Mouse (Mus musculus) MEL-GATA-1-ER (cell line): ENCODE data around the gene Reep6.

Experiments
- DNase-seq: peaks from one replicate; pipeline ENCODE4 v3.0.0-alpha.2; 2012; ENCODE audit warnings: low read depth; ENCODE audit errors: extremely low read depth

The Reep6 gene

DNA sequence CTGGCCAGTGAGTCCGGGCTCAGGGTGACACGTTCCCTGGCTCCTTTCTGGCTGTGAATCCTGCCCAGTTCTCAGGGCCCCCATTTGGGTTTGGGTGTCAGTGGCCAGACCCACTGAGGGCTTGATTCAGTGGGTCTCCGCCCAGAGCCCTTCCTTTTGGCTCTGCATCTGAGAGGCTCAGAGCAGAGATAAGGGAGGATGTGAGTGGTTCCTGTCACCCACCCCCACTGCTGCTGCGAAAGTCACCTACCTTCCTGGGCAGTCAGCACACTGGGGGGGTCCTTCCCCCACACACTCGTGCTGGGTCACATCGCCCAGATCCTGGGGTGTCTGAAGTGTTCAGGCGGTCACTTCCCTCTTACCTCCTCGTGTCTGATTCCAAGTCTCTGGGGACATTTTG, 23.0 kb downstream of the Reep6 start:
- DNase-seq, result no peak

DNA sequence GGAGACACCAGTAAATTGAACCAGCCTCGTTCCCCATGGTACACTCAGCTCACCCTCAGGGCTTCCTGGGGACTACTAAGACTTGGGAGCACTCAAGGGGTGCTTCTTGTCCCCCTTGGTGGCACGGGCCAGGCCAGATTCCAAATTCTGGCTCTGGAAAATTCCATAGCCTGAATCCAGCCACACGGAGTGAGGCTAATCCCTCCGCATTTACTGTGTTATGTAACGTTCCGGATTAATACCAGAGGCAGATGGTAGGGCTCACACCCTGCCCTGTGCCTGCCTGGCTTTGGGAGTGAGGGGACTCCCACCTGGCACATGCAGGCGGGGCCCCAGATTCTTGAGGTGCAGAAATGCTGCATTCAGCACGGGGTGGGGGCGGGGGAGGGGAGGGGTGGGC, 25.7 kb downstream of the Reep6 start:
- no peak for DNase-seq

DNA sequence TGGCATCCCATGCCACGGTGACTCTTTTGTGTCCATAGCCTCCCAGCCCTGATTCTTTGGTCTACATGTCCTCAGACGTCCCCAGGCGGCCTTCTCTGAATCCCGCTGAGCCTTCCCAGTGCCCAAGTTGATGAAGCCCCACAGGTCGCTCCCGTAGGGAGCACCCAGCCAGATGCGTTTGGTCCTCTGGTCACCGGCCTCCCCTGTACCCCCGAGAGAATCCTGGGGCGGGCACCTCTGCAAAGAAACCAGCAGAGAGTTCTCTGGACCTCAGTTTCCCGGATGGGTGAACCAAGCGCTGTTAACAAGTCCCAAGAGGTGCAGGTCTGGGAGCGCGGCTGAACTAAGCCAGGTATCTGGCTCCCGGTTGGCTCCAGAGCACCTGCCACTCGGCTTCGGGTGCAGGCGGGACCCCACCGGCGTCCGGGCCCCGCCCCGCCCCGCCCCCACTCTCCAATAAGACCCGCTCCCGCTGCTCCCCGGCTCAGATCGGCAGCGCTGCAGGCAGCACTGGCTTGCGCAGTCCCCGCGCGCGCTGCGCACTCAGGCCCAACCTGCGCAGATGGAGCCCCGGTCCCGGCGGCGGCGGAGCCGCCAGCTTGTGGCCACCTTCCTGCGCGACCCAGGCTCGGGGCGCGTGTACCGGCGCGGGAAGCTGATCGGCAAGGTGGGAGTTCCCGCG, 26.4 kb downstream of the Reep6 start, which contains the start of gene Plk5:
Gene Plk5, plus strand, starts transcription at position 459 of the 682 bp plus-strand sequence.
- DNase-seq, result no peak

DNA sequence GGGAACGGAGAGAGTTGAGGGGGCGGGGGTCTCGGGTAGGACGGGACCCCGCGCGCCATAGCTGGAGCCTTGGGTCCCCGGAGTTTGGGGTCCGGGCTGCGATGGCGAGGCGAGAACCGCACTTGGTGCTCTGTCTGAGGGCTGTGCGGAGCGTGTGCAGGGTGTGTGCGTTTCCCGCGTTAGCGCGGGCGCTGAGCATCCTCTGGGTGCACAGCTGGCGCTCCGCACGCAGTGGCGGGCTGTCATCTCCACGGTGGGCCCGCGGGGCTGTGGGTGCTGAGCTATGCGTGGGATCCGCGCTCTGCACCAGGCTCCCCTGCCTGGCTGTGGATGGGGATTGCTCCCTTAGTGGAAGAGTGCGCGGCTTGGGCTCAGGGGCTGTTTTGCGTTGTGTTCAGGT, 27.0 kb downstream of the Reep6 start:
- DNase-seq, result no peak

DNA sequence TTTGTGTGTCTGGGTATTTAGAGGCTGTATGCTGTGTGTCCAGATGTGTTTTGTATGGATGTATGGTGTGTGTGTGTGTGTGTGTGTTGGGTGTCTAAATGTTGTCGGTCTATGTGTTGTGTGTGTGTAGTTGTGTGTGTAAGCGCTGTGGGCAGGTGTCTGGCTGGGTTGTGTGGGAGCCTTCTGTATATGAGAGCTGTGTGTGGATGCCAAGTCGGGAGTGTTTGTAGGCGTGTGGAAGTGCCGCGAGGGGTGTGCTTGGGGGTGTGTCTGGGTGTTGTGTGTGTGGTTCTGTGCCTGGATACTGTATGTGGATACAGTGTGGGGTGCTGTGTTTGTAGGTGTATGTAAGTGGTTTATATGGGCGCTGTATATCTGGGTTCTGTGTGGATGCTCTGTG, 27.6 kb downstream of the Reep6 start:
- no peak for DNase-seq

DNA sequence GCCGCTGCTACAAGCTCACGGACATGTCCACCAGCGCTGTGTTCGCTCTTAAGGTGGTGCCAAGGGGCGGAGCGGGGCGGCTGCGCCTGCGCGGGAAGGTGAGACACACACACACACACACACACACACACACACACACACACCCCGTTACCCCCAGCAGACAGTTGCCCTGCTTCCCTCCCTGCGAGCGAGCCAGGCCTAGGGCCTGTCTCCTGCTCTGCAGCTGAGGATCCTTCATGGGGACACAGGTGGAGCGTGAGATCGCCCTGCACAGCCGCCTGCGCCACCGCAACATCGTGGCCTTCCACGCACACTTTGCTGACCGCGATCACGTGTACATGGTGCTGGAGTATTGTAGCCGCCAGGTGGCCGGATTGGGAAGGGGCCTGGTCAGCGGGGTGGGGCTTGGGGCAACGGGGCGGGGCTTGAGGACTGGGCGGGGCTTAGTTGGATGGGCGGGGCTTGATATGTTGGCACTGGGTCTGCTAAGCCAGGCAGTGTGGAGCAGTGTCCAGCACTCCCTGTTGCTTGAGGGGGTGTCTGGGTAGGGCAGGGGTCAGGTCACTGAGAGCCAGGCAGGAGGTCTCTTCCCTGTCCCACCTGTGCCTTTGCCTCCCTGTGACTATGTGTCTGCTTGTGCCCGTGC, 28.4 kb downstream of the Reep6 start:
- no peak for DNase-seq

DNA sequence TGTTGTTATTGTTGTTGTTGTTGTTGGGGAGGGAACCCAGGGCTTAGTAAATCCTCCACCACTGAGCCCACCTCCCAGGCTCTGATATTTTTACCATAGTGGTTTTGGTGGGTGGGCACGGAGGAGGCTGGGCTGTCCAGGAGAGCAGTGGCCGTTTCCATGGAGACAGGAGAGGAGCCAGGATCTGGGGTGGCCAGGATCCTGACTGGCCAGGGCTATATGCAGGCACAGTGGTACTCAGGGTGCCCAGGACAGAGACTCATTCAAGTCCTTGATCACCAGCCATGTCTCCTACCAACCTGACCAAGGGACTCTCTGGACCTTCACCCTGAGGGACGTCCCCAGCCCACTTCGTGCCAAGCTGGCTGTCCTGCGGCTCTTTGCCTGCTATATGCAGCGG, 34.0 kb downstream of the Reep6 start:
- DNase-seq, result no peak

DNA sequence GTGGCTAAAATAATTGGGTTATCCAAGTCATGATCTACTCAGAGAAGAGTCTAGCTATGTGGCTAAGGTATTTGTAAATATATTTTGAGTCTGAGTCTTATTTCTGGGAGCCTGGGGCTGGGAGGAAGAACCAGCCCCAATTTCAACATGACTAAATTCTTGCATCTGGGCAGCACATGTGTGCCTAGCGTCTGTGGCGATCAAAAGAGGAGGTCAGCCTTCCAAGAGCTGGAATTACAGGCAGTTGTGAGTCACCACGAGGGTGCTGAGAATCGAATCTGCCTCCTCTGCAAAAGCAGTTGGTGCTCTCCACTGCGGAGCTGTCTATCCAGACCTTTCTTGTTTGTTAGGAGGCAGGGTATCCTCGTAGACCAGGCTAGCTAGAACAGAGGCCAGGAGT, 36.0 kb downstream of the Reep6 start:
- DNase-seq, result no peak

DNA sequence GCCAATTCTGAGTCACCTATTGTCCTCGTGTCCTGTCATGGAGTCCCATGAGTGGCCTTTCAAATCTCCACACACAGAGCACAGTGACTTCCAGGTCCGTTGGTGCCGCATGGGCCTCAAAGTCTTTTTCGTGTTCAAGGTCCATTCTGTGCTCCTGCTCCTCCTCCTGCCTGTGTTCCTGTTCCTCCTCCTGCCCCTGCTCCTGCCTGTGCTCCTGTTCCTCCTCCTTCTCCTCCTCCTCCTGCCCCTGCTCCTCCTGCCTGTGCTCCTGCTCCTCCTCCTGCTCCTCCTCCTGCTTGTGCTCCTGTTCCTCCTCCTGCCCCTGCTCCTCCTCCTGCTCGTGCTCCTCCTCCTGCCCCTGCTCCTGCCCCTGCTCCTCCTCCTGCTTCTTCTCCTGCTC, 38.2 kb downstream of the Reep6 start:
- DNase-seq, result no peak

DNA sequence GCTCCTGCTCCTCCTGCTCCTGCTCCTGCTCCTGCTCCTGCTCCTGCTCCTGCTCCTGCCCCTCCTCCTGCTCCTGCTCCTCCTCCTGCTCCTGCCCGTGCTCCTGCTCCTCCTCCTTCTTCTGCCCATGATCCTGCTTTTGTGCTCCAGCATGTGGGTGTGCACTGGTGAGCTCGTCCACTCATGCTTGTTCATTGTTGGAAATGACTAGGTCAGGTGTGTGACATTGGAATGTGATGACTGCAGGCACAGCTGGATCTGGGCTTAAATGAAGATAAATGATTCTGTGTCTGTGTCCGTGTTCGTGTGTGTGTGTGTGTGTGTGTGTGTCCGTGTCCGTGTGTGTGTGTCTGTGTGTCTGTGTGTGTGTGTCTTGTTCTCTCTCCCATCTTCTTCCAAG, 38.6 kb downstream of the Reep6 start:
- DNase-seq, result no peak

DNA sequence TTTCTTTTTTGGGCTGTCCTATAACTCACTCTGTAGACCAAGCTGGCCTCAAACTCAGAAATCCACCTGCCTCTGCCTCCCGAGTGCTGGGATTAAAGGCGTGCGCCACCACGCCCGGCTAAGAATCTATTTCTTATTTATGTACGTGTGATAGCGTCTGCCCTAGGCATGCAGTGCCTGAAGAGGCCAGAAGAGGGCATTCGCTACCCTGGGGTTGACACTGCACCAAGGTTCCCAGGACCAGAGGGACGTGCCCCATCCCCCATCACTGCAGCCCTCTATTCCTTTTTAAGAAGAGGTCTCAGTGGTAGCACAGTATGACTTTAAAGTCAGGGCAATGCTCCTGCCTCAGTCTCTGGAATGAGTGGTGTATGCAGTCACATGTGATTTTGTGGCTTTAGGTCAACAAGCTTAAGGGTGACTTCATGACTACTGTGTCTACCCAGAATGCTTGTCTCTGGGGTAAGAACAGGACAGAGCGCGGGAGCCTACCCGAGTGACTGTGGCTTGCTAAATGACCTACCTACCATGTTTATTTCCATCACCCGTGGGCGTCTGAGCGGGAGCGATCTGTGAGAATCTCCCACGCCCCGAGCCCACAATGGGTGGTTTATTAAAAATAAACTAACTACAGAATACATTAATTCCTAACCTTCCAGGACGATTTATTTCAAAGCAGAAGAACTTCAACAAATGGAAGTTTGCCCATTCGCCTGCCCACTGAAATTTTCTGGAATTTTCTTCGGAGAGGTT, 40.4 kb downstream of the Reep6 start:
- no peak for DNase-seq

DNA sequence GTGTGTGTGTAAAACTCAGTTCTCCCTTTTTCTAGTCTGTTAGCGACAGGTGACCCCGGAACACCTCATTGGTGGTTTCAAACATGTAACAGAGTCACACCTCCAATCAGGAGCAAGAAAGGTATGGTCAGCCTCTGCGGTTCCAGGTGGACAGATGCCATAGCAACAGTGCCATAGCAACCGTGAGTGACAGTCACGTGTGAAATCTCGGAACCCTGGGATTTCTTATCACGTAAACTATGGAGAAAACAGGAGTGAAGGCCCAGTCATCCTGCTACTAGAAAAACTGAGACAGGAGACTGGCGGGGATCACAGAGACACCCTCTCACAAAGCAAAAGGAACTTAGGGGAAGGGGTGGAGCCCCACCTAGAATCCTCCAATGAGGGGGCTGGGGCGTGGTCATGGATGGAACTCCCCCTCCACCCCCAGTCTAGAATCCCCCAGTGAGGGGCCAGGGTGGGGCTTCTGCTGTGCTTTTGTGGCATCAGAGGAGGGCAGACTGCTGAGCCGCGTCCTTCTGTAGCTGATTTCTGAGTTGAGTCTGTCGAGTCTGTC, 41.7 kb downstream of the Reep6 start:
- peak; percentile 74 for DNase-seq

DNA sequence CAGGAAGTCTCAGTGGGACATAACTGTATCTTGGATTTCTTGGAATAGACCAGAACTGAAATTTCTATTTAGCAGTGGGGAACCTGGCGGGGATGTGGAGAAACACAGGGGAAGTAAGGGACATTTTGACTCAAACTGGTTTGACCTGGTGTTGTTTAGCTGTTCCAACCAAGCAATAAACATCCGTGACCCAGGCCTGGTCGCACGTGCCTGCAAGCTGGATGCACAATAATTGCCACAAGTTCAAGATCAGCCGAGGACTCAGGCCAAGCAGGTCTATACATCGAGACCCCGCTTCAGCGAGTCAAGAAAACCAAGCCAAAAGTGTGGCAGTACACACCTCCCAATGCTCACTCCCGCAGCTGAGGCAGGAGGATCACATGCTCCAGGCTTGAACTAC, 42.2 kb downstream of the Reep6 start:
- DNase-seq, result no peak

DNA sequence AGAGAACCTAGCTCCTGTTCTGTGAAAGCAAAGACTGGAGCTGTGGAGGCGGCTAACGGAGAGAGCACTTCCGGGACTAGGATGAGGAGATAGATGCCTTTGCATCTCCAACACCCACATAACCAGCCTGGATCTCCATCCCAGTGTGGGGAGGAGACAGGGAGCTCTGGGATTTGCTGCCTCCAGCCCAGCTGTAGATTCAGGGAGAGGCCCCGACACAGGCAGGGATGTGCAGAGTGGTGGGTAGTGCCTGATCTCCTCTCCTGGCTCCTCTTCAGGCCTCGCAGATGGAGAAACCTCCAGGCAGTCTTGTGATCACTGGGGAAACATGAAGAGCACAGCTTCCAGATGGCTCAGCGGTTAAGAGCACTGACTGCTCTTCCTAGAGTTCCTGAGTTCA, 43.0 kb downstream of the Reep6 start:
- DNase-seq, result no peak

DNA sequence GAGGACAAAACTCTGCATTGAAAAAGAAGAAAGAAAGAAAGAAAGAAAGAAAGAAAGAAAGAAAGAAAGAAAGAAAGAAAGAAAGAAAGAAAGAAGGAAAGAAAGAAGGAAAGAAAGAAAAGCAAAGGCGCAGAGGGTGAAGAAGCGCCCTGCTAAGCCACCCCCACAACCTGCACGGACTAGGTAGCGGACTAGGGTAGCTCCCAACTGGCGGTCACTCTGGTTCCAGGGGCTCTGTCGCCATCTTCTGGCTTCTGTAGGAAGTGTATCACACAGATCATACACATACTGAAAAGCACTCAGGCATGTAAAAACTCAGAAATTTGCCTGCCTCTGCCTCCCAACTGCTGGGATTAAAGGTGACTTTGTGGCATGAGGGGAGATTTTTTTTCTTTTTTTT, 44.3 kb downstream of the Reep6 start:
- peak; percentile 68 for DNase-seq

DNA sequence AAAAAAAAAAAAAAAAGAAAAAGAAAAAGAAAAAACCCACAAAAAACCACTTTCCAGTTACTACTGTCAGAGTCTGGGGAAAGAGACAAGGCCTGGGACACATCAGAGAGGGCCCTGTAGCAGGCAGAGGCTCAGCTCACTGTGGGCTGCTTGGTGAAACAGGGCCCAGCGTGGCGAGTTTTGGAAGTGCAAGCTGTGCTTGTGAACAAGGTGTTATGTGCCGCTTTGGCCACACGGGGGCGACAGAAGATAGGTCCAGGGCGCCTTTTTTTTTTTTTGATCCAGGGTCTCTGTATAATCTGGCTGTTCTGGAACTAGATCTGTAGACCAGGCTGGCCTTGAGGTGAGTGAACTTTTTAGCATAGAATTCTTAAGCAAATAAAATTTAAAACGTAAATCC, 46.4 kb downstream of the Reep6 start:
- DNase-seq, result peak; percentile 78

DNA sequence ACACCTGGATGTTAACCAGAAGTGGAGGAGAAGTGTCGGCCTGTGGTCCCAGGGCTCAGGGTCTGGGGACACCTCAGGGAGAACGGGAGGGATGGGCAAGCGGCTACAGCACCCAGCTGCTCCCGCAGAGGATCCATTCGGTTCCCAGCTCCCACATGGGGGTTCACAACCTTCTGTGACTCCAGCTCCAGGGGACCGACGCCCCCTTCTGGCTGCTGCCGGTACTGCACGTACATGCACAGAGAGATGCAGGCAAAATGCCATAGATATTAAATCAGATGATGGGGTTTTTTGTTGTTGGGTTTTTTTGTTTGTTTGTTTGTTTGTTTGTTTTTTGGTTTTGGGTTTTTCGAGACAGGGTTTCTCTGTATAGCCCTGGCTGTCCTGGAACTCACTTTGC, 48.0 kb downstream of the Reep6 start:
- no peak for DNase-seq

DNA sequence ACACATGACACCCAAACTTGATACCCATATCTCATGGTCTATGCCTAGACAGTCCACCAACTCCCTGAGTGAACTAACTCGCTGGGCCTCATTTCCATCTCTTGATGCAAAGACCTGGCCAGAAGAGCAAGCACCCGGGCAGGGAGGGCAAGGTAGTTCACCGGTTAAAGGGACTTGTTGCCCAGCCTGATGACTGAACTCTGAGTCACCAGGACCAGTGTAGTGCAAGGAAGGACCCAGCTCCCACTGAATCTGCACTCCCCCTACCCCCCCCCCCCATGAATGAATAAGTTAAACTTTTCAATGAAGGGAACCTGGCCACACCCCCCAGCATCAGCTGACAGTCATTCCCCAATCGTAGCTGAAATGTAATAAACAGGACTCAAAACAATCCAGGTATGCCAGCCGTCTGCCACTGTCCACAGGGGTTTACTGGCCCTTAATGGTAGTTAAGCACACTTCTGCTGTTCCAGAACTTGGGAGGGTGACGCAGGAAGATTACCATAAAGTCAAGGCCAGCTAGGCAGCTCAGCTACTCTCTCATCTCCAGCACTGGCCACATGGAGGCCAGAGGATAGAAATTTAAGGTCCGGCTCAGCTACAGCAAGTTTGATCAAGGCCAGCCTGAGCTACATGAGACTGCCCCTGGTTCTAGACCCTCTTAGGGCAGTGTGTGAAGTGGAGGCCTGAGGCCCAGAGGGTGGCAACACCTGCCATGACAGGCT, 53.0 kb downstream of the Reep6 start:
- DNase-seq, result no peak

DNA sequence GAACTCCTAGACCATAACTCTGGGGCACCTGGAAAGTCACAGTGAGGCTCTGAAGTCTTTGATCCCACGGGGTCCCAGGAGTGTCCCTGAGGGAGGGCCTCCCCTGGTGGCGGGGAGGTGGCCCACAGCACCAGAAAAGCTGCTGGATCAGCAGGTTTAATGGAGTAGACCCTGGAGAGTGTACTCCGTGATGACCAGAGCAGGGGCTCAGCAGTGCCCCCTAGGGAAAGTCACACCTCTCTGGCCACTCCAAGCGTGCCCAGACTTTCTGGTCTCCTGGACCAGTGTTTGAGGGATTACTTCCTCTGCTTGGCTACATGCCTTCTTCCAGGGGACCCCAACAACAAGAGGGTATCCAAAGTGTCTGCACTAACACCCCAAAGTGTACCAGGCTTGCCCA, 53.7 kb downstream of the Reep6 start:
- DNase-seq, result no peak

DNA sequence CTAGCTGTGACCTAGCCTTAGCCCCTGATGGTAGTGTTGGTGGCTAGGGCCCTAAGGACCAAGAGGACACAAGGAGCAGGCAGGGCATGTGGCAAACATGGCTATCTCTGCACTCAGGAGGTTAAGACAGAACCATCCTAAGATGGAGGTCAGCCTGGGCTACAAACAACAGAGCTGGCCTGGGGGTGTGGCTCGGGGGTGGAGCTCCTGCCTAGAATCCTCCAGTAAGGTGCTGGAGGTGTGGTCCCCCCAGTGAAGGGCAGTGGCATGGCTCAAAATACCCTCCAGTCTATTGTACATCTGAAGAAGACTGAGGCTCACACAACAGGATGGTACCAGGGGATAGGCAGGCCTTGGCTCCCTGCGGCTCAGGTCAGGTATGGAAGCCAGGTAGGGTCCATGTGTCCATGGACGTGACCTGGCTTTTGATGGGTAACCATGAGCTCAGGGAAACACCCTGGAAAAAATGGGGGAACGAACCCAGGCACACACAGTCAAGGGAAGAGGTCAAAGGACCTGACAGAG, 54.4 kb downstream of the Reep6 start:
- DNase-seq, result no peak

DNA sequence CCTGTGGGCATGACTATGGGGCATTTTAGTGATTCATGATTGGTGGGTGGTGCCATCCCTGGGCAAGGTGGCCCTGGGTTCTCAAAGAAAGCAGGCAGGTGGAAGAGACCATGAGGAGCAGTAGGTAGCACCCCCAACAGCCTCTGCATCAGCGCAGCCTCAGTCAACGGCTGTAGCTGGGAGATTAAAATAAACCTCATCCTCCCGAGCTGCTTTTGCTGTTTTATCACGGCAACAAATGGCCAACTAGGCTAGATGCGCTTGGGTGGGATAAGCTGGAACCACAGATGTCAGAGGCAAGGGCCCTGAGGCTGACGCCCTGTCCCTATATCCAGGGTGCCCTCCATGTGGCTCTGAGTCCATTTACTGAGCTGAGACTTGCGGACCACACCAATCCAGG, 55.0 kb downstream of the Reep6 start:
- DNase-seq, result no peak
